Mouse (Mus musculus) embryonic facial prominence, embryonic 13.5 days (tissue): ENCODE measurements around the gene Atxn1. TPM values are rescaled to one million over a fixed set of nuclear protein-coding genes. Genes with fewer than 3 reads are reported as not detected.
A peak's percentile ranks its signal among the peaks of the same experiment; 100 is the strongest.

Experiments used
- ATAC-seq: fragments of 200-750 bp; cut with Nextera tagmentation; 2 replicates; pipeline ENCODE4 v1.8.0; 2017; ENCODE audit warnings: low read depth; ENCODE audit not compliant: insufficient number of reproducible peaks, insufficient read depth, low FRiP score, low TSS enrichment
- H3K27ac ChIP-seq: fragments of 300-500 bp; sonication (generic); 2 replicates; pipeline ENCODE4 v1.5.1; 2015; ENCODE audit warnings: moderate library complexity, mild to moderate bottlenecking, inconsistent platforms
- H3K27me3 ChIP-seq: fragments of 300-500 bp; sonication (generic); 2 replicates; pipeline ENCODE4 v1.6.1; 2015; ENCODE audit warnings: mild to moderate bottlenecking, inconsistent platforms
- H3K36me3 ChIP-seq: fragments of 300-500 bp; sonication (generic); 2 replicates; pipeline ENCODE4 v1.6.1; 2015; ENCODE audit warnings: mild to moderate bottlenecking, inconsistent platforms
- H3K4me1 ChIP-seq: fragments of 300-500 bp; sonication (generic); 2 replicates; pipeline ENCODE4 v1.6.1; 2015; ENCODE audit warnings: inconsistent platforms
- H3K4me2 ChIP-seq: fragments of 300-500 bp; sonication (generic); 2 replicates; pipeline ENCODE4 v1.6.1; 2015; ENCODE audit warnings: moderate library complexity, mild to moderate bottlenecking, inconsistent platforms
- H3K4me3 ChIP-seq: fragments of 300-500 bp; sonication (generic); 2 replicates; pipeline ENCODE4 v1.5.1; 2015; ENCODE audit warnings: mild to moderate bottlenecking, inconsistent platforms
- H3K9ac ChIP-seq: fragments of 300-500 bp; sonication (generic); 2 replicates; pipeline ENCODE4 v1.6.1; 2015; ENCODE audit warnings: mild to moderate bottlenecking, inconsistent platforms
- H3K9me3 ChIP-seq: fragments of 300-500 bp; sonication (generic); 2 replicates; pipeline ENCODE4 v1.6.1; 2016; ENCODE audit warnings: inconsistent platforms
- WGBS: fragments of 180-500 bp; shearing (Covaris S2); methylation state at CpG from one replicate; pipeline ENCODE4 v1.1.7; 2015; ENCODE audit warnings: mixed read lengths; 5-methylcytosine and 5-hydroxymethylcytosine counted together
- polyA plus RNA-seq: library from polyadenylated mRNA; unstranded; fragments of >200 nt; fragmentation: Nextera tagmentation; extraction: Ambion mirVana; gene quantifications from 2 replicates; pipeline ENCODE4 v1.2.1, GENCODE M21; 2015

Atxn1 gene
- polyA plus RNA-seq, 1 experiment from 2014 or later: 5.5 TPM

DNA sequence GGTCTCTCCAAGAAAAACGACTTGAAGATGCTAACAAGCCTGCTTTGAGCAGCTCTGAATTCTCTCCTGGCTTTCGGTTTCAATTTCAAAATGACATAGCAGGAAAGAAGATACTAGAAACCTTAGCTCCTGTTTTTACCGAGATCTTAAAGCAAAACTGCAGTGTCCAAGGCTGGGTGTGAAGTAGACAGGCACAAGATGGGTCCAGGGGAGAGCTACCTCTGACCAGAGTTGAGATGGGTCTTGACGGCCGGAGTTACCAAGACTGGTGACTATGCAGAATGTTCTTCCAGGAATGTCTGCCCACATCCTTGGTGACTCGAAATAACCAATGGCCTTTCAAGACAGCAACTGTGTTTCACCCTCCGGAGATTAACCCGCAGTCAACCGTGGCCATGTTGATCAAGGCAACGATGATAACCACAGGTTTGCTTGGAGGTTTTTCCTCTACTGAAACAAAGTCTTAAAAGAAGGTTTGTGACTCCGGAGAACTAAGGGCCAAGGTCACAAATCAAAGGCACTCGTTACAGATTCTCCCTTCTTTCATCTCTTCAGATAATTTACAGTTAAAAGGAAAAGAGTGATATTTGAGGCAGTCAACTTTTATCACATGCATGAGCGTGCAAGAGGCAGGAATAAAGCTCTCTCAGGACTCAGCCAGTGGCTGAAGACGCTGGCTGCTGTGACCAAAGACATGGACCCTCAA is 92.6 kb downstream of the Atxn1 start:
- ATAC-seq: no peak
- peak overlapping the region; percentile 45 for H3K4me2 ChIP-seq
- H3K9me3 ChIP-seq: no peaks in the 10 kb centered on the region

DNA sequence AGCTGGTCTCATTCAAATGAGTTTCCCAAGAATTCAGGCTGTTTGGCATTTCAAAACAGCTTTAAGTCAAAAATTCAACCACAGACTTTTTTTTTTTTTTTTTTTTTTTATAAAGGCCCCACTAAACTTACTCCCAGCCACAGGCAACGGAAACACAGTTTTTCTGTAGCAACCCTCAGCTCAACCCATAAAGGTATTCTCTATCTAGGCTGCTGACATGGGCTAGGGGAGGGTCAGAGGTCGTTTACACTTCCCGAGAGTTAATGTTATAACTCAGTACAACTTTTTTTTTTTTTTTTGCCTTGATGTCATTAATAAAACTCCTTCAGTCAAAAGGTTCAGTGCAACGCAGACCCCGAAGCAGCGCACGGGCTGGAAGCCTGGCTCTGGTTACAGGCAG is 93.3 kb downstream of the Atxn1 start:
- H3K27me3 ChIP-seq: no peaks in the 10 kb centered on the region
- H3K27ac ChIP-seq: 0 out of 2 replicates have a peak overlapping the region, but pooled peaks have one; percentile 23
- ATAC-seq: no peak
- H3K4me3 ChIP-seq: no peak overlapping the region
- H3K36me3 ChIP-seq: 0 out of 2 replicates have a peak, but pooled peaks cover 4% of the 10 kb centered on the region
- H3K9ac ChIP-seq: no peak overlapping the region
- H3K4me2 ChIP-seq: peak overlapping the region; percentile 45
- WGBS: 20% methylated on average over 7 of the region's 7 CpGs
- H3K9me3 ChIP-seq: no peaks in the 10 kb centered on the region
- H3K4me1 ChIP-seq: peaks cover 38% of the 10 kb centered on the region

More for the DNA sequence above, 92.6 kb downstream of the Atxn1 start:
- 61% methylated on average over 14 of the region's 14 CpGs for WGBS
- Histone ChIP-seq H3K9ac (no peak overlapping the region), H3K4me1 (peaks cover 37% of the 10 kb centered on the region), H3K36me3 (0 out of 2 replicates have a peak, but pooled peaks cover 4% of the 10 kb centered on the region), H3K4me3 (no peak overlapping the region), H3K27ac (0 out of 2 replicates have a peak overlapping the region, but pooled peaks have one; percentile 23), H3K27me3 (no peaks in the 10 kb centered on the region)

DNA sequence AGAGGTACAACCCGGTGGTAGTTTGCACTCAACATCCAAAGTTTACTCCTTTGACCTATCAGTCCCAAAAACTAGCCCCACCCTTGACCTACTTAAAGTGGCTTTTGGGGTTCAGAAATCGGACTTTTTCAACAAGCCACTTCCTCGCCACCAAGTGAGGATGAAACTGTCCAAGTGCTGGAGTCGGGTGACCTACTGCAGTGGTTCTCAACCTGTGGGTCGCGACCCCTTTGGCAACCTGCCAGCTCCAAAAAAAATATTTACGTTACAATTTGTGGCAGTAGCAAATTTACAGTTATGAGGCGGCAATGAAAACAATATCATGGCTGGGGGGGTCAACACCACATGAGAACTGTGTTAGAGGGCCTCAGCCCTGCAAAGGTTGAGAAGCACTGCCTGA is 95.9 kb downstream of the Atxn1 start:
- WGBS: 82% methylated on average over 8 of the region's 8 CpGs
- Histone ChIP-seq H3K27ac (no peak overlapping the region), H3K4me3 (no peak overlapping the region), H3K36me3 (no peaks in the 10 kb centered on the region), H3K4me2 (no peak overlapping the region), H3K4me1 (peaks cover 34% of the 10 kb centered on the region), H3K27me3 (no peaks in the 10 kb centered on the region), H3K9me3 (no peaks in the 10 kb centered on the region), H3K9ac (no peak overlapping the region)
- no peak for ATAC-seq

DNA sequence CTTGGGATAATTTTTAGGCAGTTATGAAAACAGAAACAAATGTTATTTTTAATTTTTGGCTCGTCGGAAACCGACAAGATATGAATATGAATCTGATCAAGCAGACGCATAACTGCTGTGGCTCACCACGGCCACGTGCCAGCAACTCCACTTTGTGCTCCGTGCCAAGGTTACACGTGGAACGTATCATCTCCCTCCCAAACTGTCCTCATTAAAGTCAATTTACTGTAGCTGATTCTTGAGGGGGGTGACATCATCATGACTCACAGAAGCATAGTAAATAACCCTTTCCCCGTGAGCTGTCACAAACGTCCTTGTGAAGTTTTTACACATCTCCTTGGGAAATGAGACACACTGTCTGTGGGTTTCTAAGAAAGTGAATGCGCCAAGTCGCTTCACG is 97.5 kb downstream of the Atxn1 start:
- H3K27me3 ChIP-seq: no peaks in the 10 kb centered on the region
- H3K9ac ChIP-seq: no peak overlapping the region
- no peaks in the 10 kb centered on the region for H3K36me3 ChIP-seq
- H3K9me3 ChIP-seq: no peaks in the 10 kb centered on the region
- no peak for ATAC-seq
- H3K4me1 ChIP-seq: peaks cover 29% of the 10 kb centered on the region
- H3K27ac ChIP-seq: no peak overlapping the region
- H3K4me2 ChIP-seq: no peak overlapping the region
- WGBS: 55% methylated on average over 14 of the region's 14 CpGs
- no peak overlapping the region for H3K4me3 ChIP-seq

DNA sequence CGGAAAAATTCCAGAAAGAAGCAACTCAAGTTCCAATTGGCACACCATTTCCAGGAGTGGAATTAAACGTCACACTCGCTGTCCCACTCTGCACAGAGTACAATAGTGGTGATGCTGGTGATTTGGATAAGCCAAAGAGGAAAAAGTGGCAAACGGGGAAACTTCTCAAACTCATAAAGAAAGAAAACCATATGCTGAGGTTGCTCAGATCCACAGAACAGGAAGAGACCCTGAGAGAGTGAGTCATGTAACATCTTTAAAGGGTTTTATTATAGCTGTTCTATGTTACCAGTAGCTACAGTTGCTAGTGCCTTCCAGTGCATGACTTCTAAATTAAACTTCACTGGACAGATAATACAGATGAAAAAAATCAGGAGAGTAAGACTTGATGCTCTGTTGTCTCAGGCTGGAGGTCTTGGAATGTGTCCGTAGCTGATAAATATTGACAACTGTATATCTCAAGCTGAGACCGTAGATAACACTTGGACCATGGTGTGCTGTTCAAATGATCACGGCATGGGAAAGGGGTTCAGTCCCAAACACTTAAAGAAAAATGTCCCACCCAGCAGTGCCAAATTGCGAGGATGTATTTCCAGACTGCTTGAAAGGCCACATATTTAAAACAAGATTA is 98.1 kb downstream of the Atxn1 start:
- H3K4me3 ChIP-seq: no peak overlapping the region
- H3K27ac ChIP-seq: no peak overlapping the region
- no peak overlapping the region for H3K9ac ChIP-seq
- H3K4me1 ChIP-seq: peaks cover 29% of the 10 kb centered on the region
- no peak overlapping the region for H3K4me2 ChIP-seq
- ATAC-seq: no peak
- H3K36me3 ChIP-seq: no peaks in the 10 kb centered on the region
- 82% methylated on average over 8 of the region's 8 CpGs for WGBS
- no peaks in the 10 kb centered on the region for H3K27me3 ChIP-seq
- H3K9me3 ChIP-seq: no peaks in the 10 kb centered on the region

DNA sequence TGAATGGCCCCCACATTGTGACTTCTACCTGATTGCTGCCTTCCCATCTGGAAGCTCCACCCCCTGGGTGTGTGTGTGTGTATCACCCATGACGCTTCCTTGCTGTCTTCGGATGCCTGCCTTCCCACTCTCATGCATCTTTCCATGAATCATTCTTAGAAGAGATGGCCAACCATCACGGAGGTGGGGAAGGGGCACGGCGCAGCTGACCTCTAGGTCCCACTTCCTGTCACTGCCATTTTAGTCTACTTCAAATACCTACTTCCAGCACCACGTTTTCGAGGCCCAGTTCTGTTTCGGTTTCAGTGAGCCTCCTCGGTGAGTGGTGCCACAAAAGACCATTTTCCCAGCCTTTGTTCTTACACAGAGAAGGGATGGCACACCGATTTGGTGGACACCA is 99.2 kb downstream of the Atxn1 start:
- Histone ChIP-seq H3K27me3 (no peaks in the 10 kb centered on the region), H3K4me1 (peaks cover 24% of the 10 kb centered on the region), H3K9ac (no peak overlapping the region), H3K9me3 (no peaks in the 10 kb centered on the region), H3K4me2 (no peak overlapping the region), H3K27ac (no peak overlapping the region), H3K4me3 (no peak overlapping the region), H3K36me3 (no peaks in the 10 kb centered on the region)
- 88% methylated on average over 10 of the region's 10 CpGs for WGBS
- ATAC-seq: no peak

DNA sequence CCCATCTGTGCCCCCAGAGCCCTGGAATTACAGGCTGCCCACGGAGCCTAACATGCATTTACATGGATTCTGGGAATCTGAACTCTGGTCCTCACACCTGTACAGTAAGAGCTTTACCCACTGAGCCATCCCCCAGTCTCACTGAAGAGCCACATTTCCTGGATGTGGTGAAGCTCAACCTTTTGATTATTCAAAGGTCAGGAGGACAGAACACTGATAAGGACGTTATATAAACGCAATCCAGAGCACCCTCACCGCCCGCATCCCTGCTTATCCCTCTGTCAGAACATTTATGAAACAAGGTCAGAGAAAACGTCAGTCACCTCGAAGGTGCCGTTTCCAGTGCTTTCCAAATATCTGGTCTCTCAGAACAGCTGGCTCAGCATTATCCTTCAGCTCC is 101.0 kb downstream of the Atxn1 start:
- WGBS: 85% methylated on average over 8 of the region's 8 CpGs
- H3K4me3 ChIP-seq: no peak overlapping the region
- H3K9me3 ChIP-seq: no peaks in the 10 kb centered on the region
- H3K27ac ChIP-seq: no peak overlapping the region
- no peak for ATAC-seq
- no peaks in the 10 kb centered on the region for H3K27me3 ChIP-seq
- no peak overlapping the region for H3K4me2 ChIP-seq
- H3K36me3 ChIP-seq: no peaks in the 10 kb centered on the region
- H3K4me1 ChIP-seq: peaks cover 24% of the 10 kb centered on the region
- no peak overlapping the region for H3K9ac ChIP-seq

DNA sequence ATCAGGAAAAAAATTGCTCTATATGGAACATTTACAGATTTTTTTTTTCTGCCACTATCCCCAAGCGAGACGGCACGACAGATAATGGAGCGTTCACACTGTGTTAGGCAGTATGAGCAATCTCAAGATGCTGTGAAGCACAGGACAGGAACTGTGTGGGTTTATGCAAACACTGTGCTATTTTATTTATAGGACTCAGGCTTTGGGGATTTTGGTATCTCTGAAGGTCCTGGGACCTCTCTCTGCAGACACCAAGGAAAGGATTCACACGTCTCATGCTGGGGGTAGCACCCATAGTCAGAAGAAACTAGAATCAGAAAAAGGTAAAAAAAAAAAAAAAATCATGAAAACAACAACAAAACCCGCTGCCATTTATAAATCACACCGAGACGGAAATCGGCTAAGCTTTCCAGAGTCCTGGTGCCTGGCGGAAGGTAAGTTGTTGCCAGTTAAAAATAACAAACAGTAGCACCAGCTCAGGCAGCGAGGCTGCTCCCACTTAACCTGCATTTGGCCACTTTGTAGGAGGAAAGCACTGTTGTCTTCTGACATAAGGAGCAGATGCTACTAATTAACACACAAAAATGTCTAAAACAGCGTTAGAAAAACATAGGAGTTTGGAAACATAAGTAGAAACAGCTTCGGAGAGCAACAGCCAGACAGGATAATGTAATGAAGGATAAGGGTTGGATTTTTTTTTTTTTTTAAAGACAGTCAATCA is 102.8 kb downstream of the Atxn1 start:
- no peaks in the 10 kb centered on the region for H3K9me3 ChIP-seq
- no peaks in the 10 kb centered on the region for H3K36me3 ChIP-seq
- no peak overlapping the region for H3K4me2 ChIP-seq
- no peak for ATAC-seq
- no peak overlapping the region for H3K4me3 ChIP-seq
- H3K9ac ChIP-seq: no peak overlapping the region
- H3K4me1 ChIP-seq: peaks cover 15% of the 10 kb centered on the region
- no peaks in the 10 kb centered on the region for H3K27me3 ChIP-seq
- no peak overlapping the region for H3K27ac ChIP-seq
- WGBS: 39% methylated on average over 13 of the region's 13 CpGs

DNA sequence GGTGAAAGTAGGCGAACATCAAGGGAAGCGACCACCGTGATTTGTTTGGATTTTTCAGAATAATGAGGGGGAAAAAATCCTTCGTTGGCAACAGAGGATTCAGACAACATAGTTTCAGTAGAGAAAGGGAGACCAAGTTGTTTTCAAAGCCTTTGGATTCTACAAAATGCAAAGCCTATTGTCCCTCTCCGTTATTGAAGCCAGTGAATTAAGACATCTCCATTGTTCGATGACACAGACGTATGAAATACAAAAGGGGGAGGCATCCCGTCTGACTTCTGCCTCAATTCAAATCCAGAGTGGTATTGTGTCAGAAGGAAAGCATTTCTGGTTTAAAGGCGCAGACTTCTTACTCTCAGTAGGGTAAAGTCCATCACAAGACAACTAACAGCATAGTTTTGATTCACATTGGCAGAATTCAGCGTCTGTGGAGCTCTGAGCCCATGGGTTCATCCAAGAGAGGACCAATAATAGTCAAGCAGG is 103.7 kb downstream of the Atxn1 start:
- no peak overlapping the region for H3K4me2 ChIP-seq
- WGBS: 65% methylated on average over 10 of the region's 10 CpGs
- H3K4me1 ChIP-seq: peaks cover 15% of the 10 kb centered on the region
- H3K9ac ChIP-seq: no peak overlapping the region
- H3K4me3 ChIP-seq: no peak overlapping the region
- no peak for ATAC-seq
- H3K27ac ChIP-seq: no peak overlapping the region
- no peaks in the 10 kb centered on the region for H3K9me3 ChIP-seq
- H3K36me3 ChIP-seq: no peaks in the 10 kb centered on the region
- no peaks in the 10 kb centered on the region for H3K27me3 ChIP-seq

DNA sequence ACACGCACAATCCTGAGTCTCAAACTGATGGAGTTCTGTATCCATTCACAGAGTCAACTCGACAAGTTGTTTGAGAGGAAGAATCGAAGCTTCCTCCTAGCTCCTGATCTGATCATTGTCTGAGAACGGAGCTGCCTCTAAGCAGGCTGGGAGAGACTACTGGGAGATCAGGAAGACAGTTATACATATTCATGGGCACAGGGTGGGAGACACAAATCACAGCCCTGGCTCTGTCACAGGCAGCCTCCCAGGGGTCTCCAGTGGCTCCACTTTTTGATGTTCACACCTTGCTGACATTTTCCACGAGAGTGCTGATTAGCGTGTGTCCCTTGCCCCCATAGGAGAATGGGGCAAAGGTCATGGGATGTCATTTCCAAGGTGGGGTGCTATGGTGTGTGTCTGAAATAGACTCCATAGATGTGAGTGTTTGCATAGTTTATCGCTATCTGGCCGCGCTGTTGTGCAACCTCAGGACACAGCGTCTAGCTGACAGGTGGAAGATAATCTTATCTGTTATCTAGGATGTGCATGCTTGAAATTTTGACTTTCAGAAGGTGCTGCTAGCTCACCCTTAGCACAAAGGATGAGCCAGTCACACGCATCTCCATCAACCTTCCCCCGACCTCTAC is 105.6 kb downstream of the Atxn1 start:
- WGBS: 88% methylated on average over 12 of the region's 12 CpGs
- H3K4me2 ChIP-seq: no peak overlapping the region
- no peak overlapping the region for H3K27ac ChIP-seq
- H3K4me3 ChIP-seq: no peak overlapping the region
- no peaks in the 10 kb centered on the region for H3K36me3 ChIP-seq
- no peaks in the 10 kb centered on the region for H3K9me3 ChIP-seq
- no peak for ATAC-seq
- peaks cover 15% of the 10 kb centered on the region for H3K4me1 ChIP-seq
- no peaks in the 10 kb centered on the region for H3K27me3 ChIP-seq
- no peak overlapping the region for H3K9ac ChIP-seq

DNA sequence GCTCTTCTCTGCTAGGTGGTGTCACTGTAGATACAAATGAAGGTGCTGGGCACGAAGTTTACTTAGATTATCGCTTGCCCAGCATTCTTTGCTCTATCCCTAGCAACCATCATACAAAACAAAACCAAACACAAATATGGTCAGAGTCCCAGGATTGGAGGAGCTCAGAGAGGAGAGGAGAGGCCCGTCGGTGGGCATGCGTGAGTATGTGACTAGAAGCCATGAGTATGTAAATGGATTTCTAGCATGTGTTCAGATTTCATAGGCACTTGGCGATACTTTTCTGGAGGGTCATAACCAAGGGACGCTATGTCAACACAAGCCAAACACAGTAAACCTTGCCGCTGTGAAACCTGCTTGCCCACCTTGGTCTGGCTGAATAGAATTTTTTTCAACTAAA is 107.4 kb downstream of the Atxn1 start:
- H3K4me2 ChIP-seq: no peak overlapping the region
- ATAC-seq: no peak
- H3K9ac ChIP-seq: no peak overlapping the region
- peaks cover 14% of the 10 kb centered on the region for H3K4me1 ChIP-seq
- no peak overlapping the region for H3K27ac ChIP-seq
- no peaks in the 10 kb centered on the region for H3K36me3 ChIP-seq
- no peaks in the 10 kb centered on the region for H3K27me3 ChIP-seq
- no peak overlapping the region for H3K4me3 ChIP-seq
- WGBS: 91% methylated on average over 8 of the region's 8 CpGs
- H3K9me3 ChIP-seq: no peaks in the 10 kb centered on the region
